ENCODE assay signal across 9 mouse cellular contexts in the genomic region with DNA sequence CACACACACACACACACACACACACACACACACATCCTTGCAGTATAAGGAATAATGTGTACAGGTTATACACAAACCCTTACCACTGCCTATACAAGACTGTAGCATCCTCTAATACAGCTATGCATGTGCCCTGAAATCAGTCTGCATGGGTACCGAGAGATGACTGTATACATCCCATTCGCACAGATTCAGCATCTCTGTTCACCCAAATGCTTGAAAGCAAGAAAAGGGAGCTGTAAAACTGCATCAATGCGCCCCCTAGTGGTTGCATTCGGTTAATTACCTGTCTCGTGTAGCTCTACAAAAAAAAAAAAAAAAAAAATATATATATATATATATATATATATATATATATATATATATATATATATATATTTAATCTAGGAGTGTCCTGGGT.
DNase-seq lines count a peak whose midpoint lies in the region; ATAC-seq lines count a peak whose summit lies in the region.
"Had no signal": no experiment of that assay in that cellular context is flagged by ENCODE, and none has a peak within 500 bp of the region (broad histone marks: within the 10 kb centered on the region; RNA-seq: fewer than 3 reads in every experiment).

No protein-coding gene starts in this region.

- no peak overlapping the region for H3K27ac ChIP-seq in midbrain, embryonic 11.5 days (ENCODE audit: low read depth, low read length)
- H3K27ac ChIP-seq: limb, embryonic 12.5 days had no signal

- H3K4me3 ChIP-seq in midbrain, embryonic 11.5 days (ENCODE audit: low read depth, low read length), result no peak overlapping the region
- H3K4me3 ChIP-seq: limb, embryonic 12.5 days had no signal

- H3K4me1 ChIP-seq in midbrain, embryonic 11.5 days (ENCODE audit: control insufficient read depth, insufficient read depth, low read length), result no peaks in the 10 kb centered on the region
- H3K4me1 ChIP-seq: limb, embryonic 12.5 days had no signal

- H3K36me3 ChIP-seq in midbrain, embryonic 11.5 days (ENCODE audit: control insufficient read depth, insufficient read depth, low read length), result no peaks in the 10 kb centered on the region
- no peaks in the 10 kb centered on the region for H3K36me3 ChIP-seq in splenic B cell, adult 2 months (ENCODE audit: control insufficient read depth, insufficient read depth, low read length, poor library complexity, severe bottlenecking)
- H3K36me3 ChIP-seq: limb, embryonic 12.5 days had no signal

- H3K9me3 ChIP-seq in midbrain, embryonic 11.5 days (ENCODE audit: control insufficient read depth, low read length), result no peaks in the 10 kb centered on the region
- H3K9me3 ChIP-seq: limb, embryonic 12.5 days had no signal

- peak; percentile 43; the same call in 1 of the 2 replicates for ATAC-seq in midbrain, embryonic 11.5 days (ENCODE audit: low FRiP score)

- DNase-seq in gastrocnemius, adult 18-20 months (ENCODE audit: low spot score), result peak; percentile 61
- no peak for DNase-seq in gastrocnemius, postnatal 25 days
- DNase-seq in adipocyte (ENCODE audit: low spot score), result peak; percentile 78
- peak; percentile 79 for DNase-seq in embryo, embryonic 11 days
- DNase-seq in heart, postnatal 36 days, result peak; percentile 52 to 72
- DNase-seq in layer of hippocampus, postnatal 36 days, result peak; percentile 27 to 41
- DNase-seq in midbrain, embryonic 11.5 days (ENCODE audit: low spot score, missing footprints), result peak; percentile 93
- peak; percentile 81 for DNase-seq in splenic B cell, adult 2 months (ENCODE audit: low read depth, low spot score)

- no peaks in the 10 kb centered on the region for H3K27me3 ChIP-seq in midbrain, embryonic 11.5 days (ENCODE audit: control insufficient read depth, insufficient read depth, low read length)
- no peaks in the 10 kb centered on the region for H3K27me3 ChIP-seq in splenic B cell, adult 2 months (ENCODE audit: control insufficient read depth, insufficient read depth, low read length, poor library complexity, severe bottlenecking)
- H3K27me3 ChIP-seq: limb, embryonic 12.5 days had no signal

- H3K9ac ChIP-seq in midbrain, embryonic 11.5 days (ENCODE audit: low read length), result no peak overlapping the region
- H3K9ac ChIP-seq: limb, embryonic 12.5 days had no signal

- WGBS in midbrain, embryonic 11.5 days, result 28% methylated on average over 5 of the region's 5 CpGs

- no peak overlapping the region for H3K4me2 ChIP-seq in midbrain, embryonic 11.5 days
- H3K4me2 ChIP-seq: limb, embryonic 12.5 days had no signal

- intact Hi-C loops in heart, postnatal 36 days (cut with DNase I), result loop anchor here (2.0 to 5.0 kb wide), 2 partner anchors 69 to 441 kb away; no protein-coding TSS in a partner anchor
